Mouse (Mus musculus) layer of hippocampus, adult 9-11 months (tissue): Measurements from ENCODE around the gene Ucp2.

Experiments
- DNase-seq: peaks from one replicate; pipeline ENCODE4 v3.0.0; 2022

The Ucp2 gene

GRCm38 (mm10) chr7:100504740-100505487 is 11.8 kb downstream of the Ucp2 start:
- no peak for DNase-seq

GRCm38 (mm10) chr7:100506494-100506893 is 13.4 kb downstream of the Ucp2 start:
- no peak for DNase-seq

- no peak for DNase-seq
Measured at GRCm38 (mm10) chr7:100508670-100509069, 15.5 kb downstream of the Ucp2 start.

- no peak for DNase-seq
Measured at GRCm38 (mm10) chr7:100511602-100512001, 18.5 kb downstream of the Ucp2 start.

- DNase-seq: no peak
Measured at GRCm38 (mm10) chr7:100514573-100514972, 21.4 kb downstream of the Ucp2 start, which contains the start of gene Dnajb13. TSS of gene Dnajb13 (minus strand) at chr7:100514960.

GRCm38 (mm10) chr7:100520204-100520603 is 27.1 kb downstream of the Ucp2 start:
- no peak for DNase-seq

GRCm38 (mm10) chr7:100520663-100521285 is 27.6 kb downstream of the Ucp2 start:
- DNase-seq: no peak

GRCm38 (mm10) chr7:100522222-100522621 is 29.1 kb downstream of the Ucp2 start:
- DNase-seq: no peak

- DNase-seq: no peak
Measured at GRCm38 (mm10) chr7:100524669-100525068, 31.5 kb downstream of the Ucp2 start.

GRCm38 (mm10) chr7:100530766-100531165 is 37.6 kb downstream of the Ucp2 start:
- DNase-seq: no peak

- no peak for DNase-seq
Measured at GRCm38 (mm10) chr7:100533503-100533902, 40.4 kb downstream of the Ucp2 start.

- DNase-seq: no peak
Measured at GRCm38 (mm10) chr7:100534216-100534615, 41.1 kb downstream of the Ucp2 start.

- DNase-seq: no peak
Measured at GRCm38 (mm10) chr7:100535831-100536230, 42.7 kb downstream of the Ucp2 start.

GRCm38 (mm10) chr7:100536804-100537518 is 43.8 kb downstream of the Ucp2 start, which contains the start of gene Coa4:
TSS of gene Coa4 (plus strand) at chr7:100537071.
- peak; percentile 92 for DNase-seq

- no peak for DNase-seq
Measured at GRCm38 (mm10) chr7:100537519-100537902, 44.4 kb downstream of the Ucp2 start.

- DNase-seq: no peak
Measured at GRCm38 (mm10) chr7:100539516-100539915, 46.4 kb downstream of the Ucp2 start.

GRCm38 (mm10) chr7:100544437-100544836 is 51.3 kb downstream of the Ucp2 start:
- no peak for DNase-seq

GRCm38 (mm10) chr7:100547631-100548030 is 54.5 kb downstream of the Ucp2 start:
- DNase-seq: no peak

- DNase-seq: no peak
Measured at GRCm38 (mm10) chr7:100549796-100550195, 56.7 kb downstream of the Ucp2 start.

GRCm38 (mm10) chr7:100550338-100551007 is 57.3 kb downstream of the Ucp2 start:
- peak; percentile 65 for DNase-seq
